11 mouse cellular contexts compared by ENCODE assay signal in the genomic region with DNA sequence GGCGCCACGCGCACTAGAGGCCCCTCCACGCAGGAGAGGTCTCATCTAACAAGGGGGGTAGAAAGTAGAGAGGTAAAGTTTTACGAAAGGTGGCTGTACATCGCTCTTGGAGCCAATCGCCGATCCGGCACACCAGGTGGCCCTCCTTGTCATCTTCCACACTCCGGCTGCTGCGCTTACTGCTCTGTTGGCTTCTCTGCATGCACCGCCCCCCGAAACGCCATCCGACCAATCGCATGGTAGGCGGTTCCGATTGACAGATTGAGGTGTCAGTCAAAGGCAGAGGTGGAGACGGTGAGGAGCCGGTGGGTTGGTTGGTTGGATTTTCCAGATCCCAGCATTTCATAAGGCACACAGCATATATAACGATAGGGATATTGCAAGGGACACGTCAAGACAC. TPM values are rescaled to one million over a fixed set of nuclear protein-coding genes. Genes with fewer than 3 reads are reported as not detected.
A peak's percentile ranks its signal among the peaks of the same experiment; 100 is the strongest.
DNase-seq lines count a peak whose midpoint lies in the region; ATAC-seq and TF ChIP-seq lines count a peak whose summit lies in the region.
"Had no signal": no experiment of that assay in that cellular context is flagged by ENCODE, and none has a peak within 500 bp of the region (broad histone marks: within the 10 kb centered on the region; RNA-seq: fewer than 3 reads in every experiment).

No protein-coding gene starts in this region.

- H3K4me3 ChIP-seq in heart, embryonic 13.5 days: peak overlapping the region; percentile 14; the same call in 1 of the 2 replicates
- no peak overlapping the region for H3K4me3 ChIP-seq in cerebellum, adult 2 months (replicated peaks; ENCODE audit: insufficient read depth, low read depth, low read length)
- H3K4me3 ChIP-seq in liver, adult 2 months (ENCODE audit: insufficient read depth, low read depth, low read length): no peak overlapping the region
- no peak overlapping the region for H3K4me3 ChIP-seq in kidney, embryonic 14.5 days (ENCODE audit: low read length)
- H3K4me3 ChIP-seq: neural tube, embryonic 13.5 days had no signal

- H3K27me3 ChIP-seq in heart, embryonic 13.5 days (replicated peaks): no peaks in the 10 kb centered on the region
- no peaks in the 10 kb centered on the region for H3K27me3 ChIP-seq in cerebellum, adult 2 months (ENCODE audit: control insufficient read depth, insufficient read depth, low read length)
- H3K27me3 ChIP-seq in liver, adult 2 months (ENCODE audit: control insufficient read depth, insufficient read depth, low read length): no peaks in the 10 kb centered on the region
- H3K27me3 ChIP-seq in kidney, embryonic 14.5 days (ENCODE audit: control insufficient read depth, insufficient read depth, low read length): no peaks in the 10 kb centered on the region
- H3K27me3 ChIP-seq: neural tube, embryonic 13.5 days had no signal

- peaks cover 82% of the 10 kb centered on the region for H3K36me3 ChIP-seq in heart, embryonic 13.5 days
- H3K36me3 ChIP-seq in liver, adult 2 months (ENCODE audit: control insufficient read depth, insufficient read depth, low read length): peaks cover 54% of the 10 kb centered on the region
- H3K36me3 ChIP-seq in kidney, embryonic 14.5 days (ENCODE audit: control insufficient read depth, insufficient read depth, low read length): peaks cover 79% of the 10 kb centered on the region

- no peaks in the 10 kb centered on the region for H3K9me3 ChIP-seq in heart, embryonic 13.5 days
- no peaks in the 10 kb centered on the region for H3K9me3 ChIP-seq in kidney, embryonic 14.5 days (ENCODE audit: control insufficient read depth, low read length)
- H3K9me3 ChIP-seq: neural tube, embryonic 13.5 days had no signal

- peak overlapping the region; percentile 88 for H3K4me2 ChIP-seq in heart, embryonic 13.5 days
- H3K4me2 ChIP-seq in kidney, embryonic 14.5 days (replicated peaks; ENCODE audit: low read depth, low read length): no peak overlapping the region
- H3K4me2 ChIP-seq: neural tube, embryonic 13.5 days had no signal

- peaks cover 44% of the 10 kb centered on the region for H3K4me1 ChIP-seq in heart, embryonic 13.5 days
- H3K4me1 ChIP-seq in cerebellum, adult 2 months (ENCODE audit: control insufficient read depth, insufficient read depth, low read length): peaks cover 36% of the 10 kb centered on the region
- H3K4me1 ChIP-seq in liver, adult 2 months (ENCODE audit: control insufficient read depth, insufficient read depth, low read length): peaks cover 27% of the 10 kb centered on the region
- peaks cover 19% of the 10 kb centered on the region for H3K4me1 ChIP-seq in kidney, embryonic 14.5 days (ENCODE audit: control insufficient read depth, insufficient read depth, low read length)

- peaks cover 16% of the 10 kb centered on the region; the same call in 1 of the 2 replicates for H3K79me2 ChIP-seq in liver, adult 2 months (ENCODE audit: control insufficient read depth, insufficient read depth, low read length)

- TF ChIP-seq CTCF in cerebellum, adult 2 months (IDR thresholded peaks at IDR 0.05; ENCODE audit: borderline replicate concordance, insufficient read depth, low read depth, low read length): no peak
- TF ChIP-seq CTCF in liver, adult 2 months (IDR thresholded peaks at IDR 0.05; ENCODE audit: low read depth, low read length): no peak

- H3K9ac ChIP-seq in heart, embryonic 13.5 days: 0 out of 2 replicates have a peak overlapping the region, but pooled peaks have one; percentile 2
- H3K9ac ChIP-seq in liver, adult 2 months (ENCODE audit: low read depth, low read length): no peak overlapping the region
- no peak overlapping the region for H3K9ac ChIP-seq in kidney, embryonic 14.5 days (ENCODE audit: low read depth, low read length)
- H3K9ac ChIP-seq: neural tube, embryonic 13.5 days had no signal

- H3K27ac ChIP-seq in heart, embryonic 13.5 days (replicated peaks): peak overlapping the region; percentile 21; the same call in 1 of the 2 replicates
- H3K27ac ChIP-seq in cerebellum, adult 2 months (ENCODE audit: insufficient read depth, low read length): 0 out of 2 replicates have a peak overlapping the region, but pooled peaks have one; percentile 16
- 0 out of 2 replicates have a peak overlapping the region, but pooled peaks have one; percentile 32 for H3K27ac ChIP-seq in liver, adult 2 months (replicated peaks; ENCODE audit: insufficient read depth, low read depth, low read length)
- H3K27ac ChIP-seq in kidney, embryonic 14.5 days (ENCODE audit: low read depth, low read length): no peak overlapping the region
- H3K27ac ChIP-seq: neural tube, embryonic 13.5 days had no signal

- intact Hi-C loops in heart, postnatal 14 days (cut with DNase I): loop anchor here (10.0 kb wide), 1 partner anchor 214 kb away; no protein-coding TSS in a partner anchor
- intact Hi-C loops in gastrocnemius, postnatal 14 days (cut with DNase I; ENCODE audit: low total_unique reads): loop anchor here (10.0 kb wide), 1 partner anchor 214 kb away; no protein-coding TSS in a partner anchor

- WGBS in heart, embryonic 13.5 days: 84% methylated on average over 22 of the region's 22 CpGs
- WGBS in cerebellum, adult 2 months: 73% methylated on average over 22 of the region's 22 CpGs
- 91% methylated on average over 22 of the region's 22 CpGs for WGBS in liver, adult 2 months
- WGBS in kidney, embryonic 14.5 days: 93% methylated on average over 22 of the region's 22 CpGs

- no peak for DNase-seq in heart, postnatal 14 days
- peak; percentile 93 for DNase-seq in R1 (ENCODE audit: low read depth, low spot score)
- peak; percentile 37 to 42 for DNase-seq in cerebellum, adult 2 months
- no peak for DNase-seq in liver, adult 2 months (ENCODE audit: extremely low read depth, low read depth, low spot score)
- DNase-seq in gastrocnemius, postnatal 14 days: no peak
- DNase-seq: spleen, adult 18-20 months; thymus, postnatal 25 days had no signal

- ATAC-seq in heart, embryonic 13.5 days (ENCODE audit: extremely low read depth, insufficient number of reproducible peaks, low FRiP score, low TSS enrichment): 0 out of 2 replicates have a peak, but pooled peaks have one; percentile 17
- no peak for ATAC-seq in kidney, embryonic 14.5 days (ENCODE audit: low FRiP score, low TSS enrichment)
- ATAC-seq: forebrain, embryonic 16.5 days had no signal

- TF ChIP-seq POLR2A in cerebellum, adult 2 months (IDR thresholded peaks at IDR 0.05; ENCODE audit: borderline replicate concordance, insufficient read depth, low read length): no peak
- TF ChIP-seq POLR2A in liver, adult 2 months (IDR thresholded peaks at IDR 0.05; ENCODE audit: extremely low read depth, insufficient read depth, low read length): no peak

RNA-seq across cellular contexts. Expression of a gene that starts 7.1 kb away (rescaled TPM):
- 56.1 and 57.1 TPM in 2 replicates for polyA plus RNA-seq in heart, embryonic 13.5 days (2015; fragmentation: Nextera tagmentation; extraction: Ambion mirVana)
- 10 to 100 TPM; 32.7 to 40.8 TPM for total RNA-seq in heart, postnatal 14 days (2021)
- polyA plus RNA-seq in cerebellum, adult 2 months (2012; rRNA removed): 144 TPM in 2 replicates
- 32.5 and 55.3 TPM in 2 replicates for total RNA-seq in liver, adult 2 months (2014; rRNA removed)
- 45.8 and 48.1 TPM in 2 replicates for polyA plus RNA-seq in liver, adult 2 months (2012; rRNA removed)
- 61.0 and 69.3 TPM in 2 replicates for polyA plus RNA-seq in kidney, embryonic 14.5 days (2014; fragmentation: Nextera tagmentation; extraction: Ambion mirVana)
- 10 to 100 TPM; 36.2 to 36.5 TPM for total RNA-seq in gastrocnemius, postnatal 14 days (2021)

RNA-seq across cellular contexts. Expression of a gene that starts 50.2 kb away (rescaled TPM):
- polyA plus RNA-seq in heart, embryonic 13.5 days (2015; fragmentation: Nextera tagmentation; extraction: Ambion mirVana): 16.2 and 17.5 TPM in 2 replicates
- total RNA-seq in heart, postnatal 14 days (2021): 1 to 10 TPM; 6.6 to 7.4 TPM
- 16.1 TPM in 2 replicates for polyA plus RNA-seq in cerebellum, adult 2 months (2012; rRNA removed)
- 5.7 and 6.4 TPM in 2 replicates for total RNA-seq in liver, adult 2 months (2014; rRNA removed)
- 6.6 TPM in 2 replicates for polyA plus RNA-seq in liver, adult 2 months (2012; rRNA removed)
- polyA plus RNA-seq in kidney, embryonic 14.5 days (2014; fragmentation: Nextera tagmentation; extraction: Ambion mirVana): 20.7 and 24.1 TPM in 2 replicates
- total RNA-seq in gastrocnemius, postnatal 14 days (2021): 1 to 10 TPM; 6.4 to 6.7 TPM

Comparison
In these comparisons a context has a peak if more than half of its experiments do, and no peak if none do; other contexts are left out.
1. DNase-seq: peak in R1 (single experiment) and cerebellum, adult 2 months (2 of 2); none in heart, postnatal 14 days (0 of 2), liver, adult 2 months (single experiment) and gastrocnemius, postnatal 14 days (single experiment).